Mouse (Mus musculus) testis, postnatal 14 days (tissue): ENCODE measurements around the gene Rnf169.
"Not testable (repeated sequence)": the region's sequence is repeated elsewhere in the genome, so short reads cannot be mapped to it uniquely, and the experiment has no call there.

Source experiments
- DNase-seq: peaks from one replicate; pipeline ENCODE4 v3.0.0; 2021; ENCODE audit warnings: low spot score

Gene Rnf169

DNA sequence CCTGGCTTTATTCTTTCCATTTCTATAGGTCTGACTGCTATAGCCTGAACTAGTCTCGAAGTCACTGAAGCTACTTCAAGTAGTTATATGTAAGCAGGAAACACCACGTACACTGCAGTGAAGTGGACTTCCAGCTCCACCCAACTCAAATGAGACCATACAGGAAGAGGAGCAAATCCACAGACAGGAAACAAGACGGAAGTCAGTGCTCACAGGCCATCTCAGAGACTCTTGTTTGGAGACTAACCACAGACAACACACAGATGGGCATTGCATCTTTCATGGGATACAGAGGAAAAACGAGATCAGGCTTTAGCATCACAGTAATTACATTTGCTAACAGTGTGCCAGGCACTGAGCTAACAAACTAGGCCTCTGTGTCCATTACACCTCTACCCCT lies 33.9 kb downstream of the Rnf169 start:
- no peak for DNase-seq

DNA sequence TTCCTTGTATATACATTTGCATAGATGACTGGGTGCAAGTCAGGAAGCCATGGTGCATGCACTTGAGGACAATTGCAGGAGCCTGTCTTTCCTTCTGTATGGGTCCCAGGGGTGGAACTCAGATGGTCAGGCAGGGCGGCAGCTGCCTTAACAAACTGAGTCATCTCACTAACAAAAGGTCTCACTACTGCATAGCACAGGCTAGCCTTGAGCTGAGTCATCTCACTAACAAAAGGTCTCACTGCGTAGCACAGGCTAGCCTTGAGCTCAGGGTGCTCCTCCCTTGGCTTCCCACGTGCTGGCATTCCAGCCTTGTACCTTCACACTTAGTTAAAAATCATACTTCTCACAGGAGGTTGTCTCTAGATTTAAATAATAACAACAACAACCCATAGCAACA lies 34.3 kb downstream of the Rnf169 start:
- DNase-seq = no peak

DNA sequence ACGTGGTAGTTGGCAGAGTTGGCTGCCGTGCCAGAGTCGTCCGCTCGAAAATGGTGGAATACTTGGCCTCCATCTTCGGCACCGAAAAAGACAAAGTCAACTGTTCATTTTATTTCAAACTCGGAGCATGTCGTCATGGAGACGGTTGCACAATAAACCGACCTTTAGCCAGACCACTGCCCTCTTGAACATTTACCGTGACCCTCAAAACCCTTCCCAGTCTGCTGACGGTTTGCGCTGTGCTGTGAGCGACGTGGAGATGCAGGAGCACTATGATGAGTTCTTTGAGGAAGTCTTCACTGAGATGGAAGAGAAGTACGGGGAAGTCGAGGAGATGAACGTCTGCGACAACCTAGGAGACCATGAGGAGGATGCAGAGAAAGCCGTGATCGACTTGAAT lies 35.2 kb downstream of the Rnf169 start:
- DNase-seq = not testable (repeated sequence)

DNA sequence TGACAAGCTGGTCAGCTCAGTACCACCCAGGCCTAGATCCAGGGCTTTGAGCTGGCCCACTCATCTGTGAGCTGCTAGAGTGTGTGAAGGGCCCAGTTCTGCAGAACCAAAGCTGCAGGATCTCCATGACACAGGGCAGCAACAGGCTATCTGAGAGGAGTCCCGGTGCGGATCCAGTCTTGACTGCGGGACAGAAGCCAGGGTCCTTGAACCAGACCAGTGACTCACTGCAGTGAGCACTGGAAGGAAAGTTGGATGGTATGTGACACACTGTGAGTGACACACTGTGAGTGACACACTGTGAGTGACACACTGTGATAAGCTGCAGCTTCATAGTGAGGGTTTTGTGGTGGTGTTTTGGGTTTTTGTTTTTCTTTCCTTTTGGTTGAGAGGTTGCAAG lies 35.7 kb downstream of the Rnf169 start:
- no peak for DNase-seq

DNA sequence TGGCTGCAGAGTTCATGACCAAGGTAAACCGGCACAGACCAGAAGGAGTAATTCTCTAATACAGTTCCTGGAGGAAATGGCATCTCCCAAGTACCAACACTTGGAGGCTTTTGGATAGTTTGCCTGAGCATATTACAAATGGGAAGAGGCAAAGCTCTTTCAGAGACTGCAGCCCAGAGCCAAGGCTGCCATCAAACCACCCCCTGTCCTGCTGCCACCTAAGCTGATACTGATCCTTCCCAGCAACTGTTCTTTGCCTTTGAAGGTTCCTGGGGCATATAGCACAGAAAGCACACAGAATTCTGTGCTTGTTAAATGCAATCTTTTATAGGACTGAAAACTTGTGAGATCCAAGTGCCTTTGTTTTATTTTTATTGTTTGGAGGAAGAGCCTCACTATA lies 39.6 kb downstream of the Rnf169 start:
- DNase-seq = no peak

DNA sequence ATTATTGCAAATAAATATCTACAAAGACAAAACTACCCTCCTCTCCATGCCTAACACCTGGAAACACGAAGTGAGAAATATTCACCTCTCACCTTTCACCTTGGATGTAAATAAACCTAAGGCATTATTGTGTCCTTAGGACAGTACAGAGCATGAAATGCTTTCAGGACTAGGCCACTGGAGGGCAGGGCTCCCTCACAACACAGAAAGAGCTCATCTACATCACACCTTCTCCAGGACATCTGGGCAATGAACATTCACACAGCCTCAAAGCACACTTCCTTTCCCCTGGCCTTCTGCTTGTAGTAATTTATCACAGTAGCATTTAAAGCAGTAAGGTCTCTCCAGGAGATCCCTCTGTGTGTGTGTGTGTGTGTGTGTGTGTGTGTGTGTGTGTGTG lies 44.5 kb downstream of the Rnf169 start:
- DNase-seq = no peak

DNA sequence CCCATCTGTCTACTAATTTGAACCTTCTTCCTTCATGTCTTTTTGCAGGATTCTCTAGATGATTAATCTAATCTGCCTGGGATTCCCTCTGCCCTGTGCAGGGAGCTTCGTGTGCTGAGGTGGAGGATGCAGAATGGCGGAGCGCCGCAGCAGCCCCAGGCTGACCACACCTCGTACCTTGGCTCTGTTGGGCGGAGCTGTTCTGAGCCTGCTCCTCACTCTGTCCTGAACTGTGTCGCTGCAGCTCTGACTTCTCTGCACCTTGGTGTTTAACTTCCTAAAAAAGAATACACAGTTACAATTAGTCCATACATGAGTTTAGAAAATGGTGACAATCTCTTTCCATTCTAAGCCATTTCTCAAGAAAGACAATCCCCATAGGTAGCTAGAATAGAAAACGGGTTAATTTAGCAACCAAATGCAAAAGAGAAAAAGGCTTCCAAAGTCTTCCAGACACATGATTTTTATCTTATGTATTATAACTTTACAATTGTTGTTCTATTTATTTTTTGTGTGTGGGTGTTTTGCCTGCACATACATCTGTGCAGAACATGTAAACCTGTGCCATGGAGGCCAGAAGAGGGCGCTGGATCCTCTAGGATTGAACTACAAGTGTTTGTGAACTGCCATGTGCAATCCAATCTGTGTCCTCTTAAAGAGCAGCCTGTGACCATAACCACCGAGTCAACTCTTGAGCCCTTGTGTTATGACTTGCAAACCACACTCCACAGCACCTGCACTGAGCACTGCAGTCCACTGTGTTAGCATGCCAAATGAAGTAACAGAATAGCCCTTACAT lies 53.1 kb downstream of the Rnf169 start:
- no peak for DNase-seq

DNA sequence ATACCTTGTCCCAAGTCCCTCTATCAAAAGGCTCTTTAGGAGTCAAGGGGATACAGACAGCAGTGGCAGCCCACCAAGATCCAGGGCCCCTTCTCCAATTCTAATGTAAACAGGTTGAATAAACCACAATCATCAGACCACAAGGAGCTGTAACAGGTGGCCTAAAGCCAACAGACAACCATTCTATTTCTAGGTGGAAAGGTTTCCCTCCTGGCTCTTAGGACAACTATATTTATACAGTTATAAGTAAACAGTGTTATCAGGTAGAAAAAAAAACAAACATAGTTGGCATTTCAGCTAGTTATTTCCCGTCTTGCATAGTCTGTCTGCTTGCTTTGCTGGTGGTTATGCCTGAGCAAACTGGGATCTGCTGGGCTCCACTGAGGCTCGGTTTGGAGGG lies 59.8 kb downstream of the Rnf169 start:
- no peak for DNase-seq

DNA sequence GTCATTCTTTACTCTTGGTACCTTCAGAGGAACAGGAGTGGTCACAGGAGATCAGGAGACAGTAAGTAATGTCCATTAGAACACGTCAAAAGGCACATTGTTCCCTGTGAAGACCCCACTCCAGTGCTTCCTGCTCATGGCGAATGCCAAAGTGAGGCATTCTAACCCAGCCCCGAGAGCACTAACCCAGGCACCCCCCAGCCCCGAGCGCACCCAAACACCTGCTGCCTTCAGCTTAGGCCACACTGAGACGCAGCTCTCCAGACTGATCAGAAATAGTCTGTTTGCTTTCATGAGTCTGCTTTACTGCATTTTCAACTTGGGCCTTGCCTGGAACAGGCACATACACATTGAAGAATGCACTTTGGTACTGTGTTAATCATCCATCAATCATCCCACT lies 60.3 kb downstream of the Rnf169 start:
- no peak for DNase-seq

DNA sequence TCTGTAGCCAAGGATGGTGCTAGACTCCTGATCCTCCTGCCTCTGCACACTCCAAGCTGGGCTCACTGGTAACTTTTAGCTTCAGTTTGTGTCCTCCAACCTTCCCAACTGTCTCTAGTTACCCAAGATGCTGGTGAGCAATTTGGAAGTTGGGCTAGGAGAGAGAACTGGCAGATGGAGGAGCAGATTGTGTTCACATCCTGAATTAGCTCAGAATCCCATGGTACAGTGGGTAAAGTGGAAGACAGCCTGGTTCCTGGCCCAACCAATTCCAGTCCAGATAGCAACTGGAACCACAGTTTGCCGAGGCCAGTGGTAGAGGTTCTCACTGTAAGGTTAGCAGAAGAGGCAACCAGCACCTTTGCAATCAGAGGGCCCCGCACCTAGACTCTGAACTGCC lies 61.1 kb downstream of the Rnf169 start:
- no peak for DNase-seq

DNA sequence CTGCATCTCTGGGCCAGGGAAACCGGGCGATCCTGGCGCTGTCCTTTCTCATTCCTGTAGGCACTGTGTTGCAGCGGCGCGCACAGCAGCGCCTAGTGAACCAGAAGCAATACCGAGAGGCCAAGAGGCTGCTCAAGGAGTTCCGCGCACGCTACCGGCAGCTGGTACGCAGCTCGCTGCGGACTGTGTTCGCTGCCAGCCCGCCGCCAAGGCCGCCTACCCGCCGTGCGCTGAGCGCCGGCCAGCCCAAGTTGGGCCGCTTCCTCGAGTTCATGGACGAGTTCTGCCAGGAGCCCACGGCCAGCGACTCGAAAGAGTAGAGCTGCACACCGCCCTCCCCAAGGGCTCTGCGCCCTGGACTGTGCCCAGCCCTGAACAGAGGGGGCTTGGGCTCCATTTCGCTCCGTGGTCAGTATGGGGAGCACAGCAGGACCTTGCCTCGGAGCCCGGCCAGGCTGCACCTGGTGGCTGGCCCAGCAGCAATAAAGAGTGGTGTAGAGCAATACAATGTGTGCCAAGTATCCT lies 62.9 kb downstream of the Rnf169 start:
- DNase-seq = peak; percentile 28

DNA sequence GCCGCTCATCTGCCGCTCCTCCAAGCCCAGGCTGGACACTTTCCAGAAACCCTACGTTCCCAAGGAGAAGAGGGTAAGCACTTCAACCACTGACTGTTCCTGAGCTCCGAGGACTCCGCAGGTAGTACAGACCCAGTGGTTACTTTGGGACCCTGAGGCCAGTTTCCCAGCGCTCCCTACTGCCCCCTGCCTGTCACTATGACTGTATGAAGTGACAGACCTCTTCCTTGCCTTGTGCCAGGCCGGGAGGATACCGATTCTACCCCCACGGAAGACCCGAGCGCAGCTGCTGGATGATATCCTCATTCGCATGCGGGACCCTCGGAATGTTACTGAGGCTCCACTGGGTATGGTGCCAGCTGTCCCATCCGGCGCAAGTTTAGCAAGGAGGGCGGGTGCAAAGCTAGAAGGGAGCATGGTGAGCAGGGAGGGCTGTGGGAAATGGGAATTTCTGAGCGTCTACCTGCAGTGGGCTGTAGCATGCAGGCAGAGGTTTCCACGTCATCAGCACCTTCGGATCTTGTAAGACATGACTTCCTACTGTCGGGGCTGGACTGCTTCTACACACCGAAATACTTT lies 63.4 kb downstream of the Rnf169 start:
- no peak for DNase-seq

DNA sequence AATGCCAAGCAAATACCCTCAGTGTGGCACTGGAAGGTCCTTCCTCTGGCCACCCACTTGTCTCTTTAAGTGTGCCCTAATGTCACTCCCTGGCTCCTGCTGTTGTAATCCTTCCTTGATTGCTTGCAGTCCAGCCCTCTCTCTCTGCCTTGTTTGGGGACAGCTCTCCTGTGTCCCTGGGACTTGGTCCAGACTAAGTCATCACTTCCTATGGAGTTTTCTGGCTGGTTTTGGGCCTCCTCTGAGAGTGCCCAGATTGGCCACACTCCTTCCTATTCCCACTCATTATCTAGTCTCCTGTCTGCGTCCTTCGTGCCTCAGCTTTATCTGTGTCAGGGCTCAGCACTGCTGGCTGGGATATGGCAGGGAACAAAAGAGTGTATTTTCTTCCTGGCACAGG lies 64.7 kb downstream of the Rnf169 start:
- no peak for DNase-seq

DNA sequence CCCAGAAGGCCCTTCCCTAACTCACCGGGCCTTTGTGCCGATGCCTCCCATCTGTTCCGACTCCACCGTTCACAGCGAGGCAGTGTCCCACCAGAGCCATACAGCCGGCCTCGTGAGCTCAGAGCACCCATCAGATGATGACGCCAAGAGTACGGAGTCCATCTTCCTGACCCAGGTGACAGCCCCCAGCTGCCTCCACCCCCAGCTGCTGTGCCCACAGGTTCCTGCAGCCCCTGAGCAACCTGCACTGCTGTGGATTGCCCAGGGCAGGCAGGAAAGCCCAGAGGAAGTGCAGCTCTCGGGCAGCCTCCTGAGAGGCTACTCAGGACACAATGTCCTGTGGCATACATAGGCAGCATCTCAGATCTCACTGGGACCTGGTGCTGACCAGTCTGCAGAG lies 65.9 kb downstream of the Rnf169 start:
- DNase-seq = no peak

DNA sequence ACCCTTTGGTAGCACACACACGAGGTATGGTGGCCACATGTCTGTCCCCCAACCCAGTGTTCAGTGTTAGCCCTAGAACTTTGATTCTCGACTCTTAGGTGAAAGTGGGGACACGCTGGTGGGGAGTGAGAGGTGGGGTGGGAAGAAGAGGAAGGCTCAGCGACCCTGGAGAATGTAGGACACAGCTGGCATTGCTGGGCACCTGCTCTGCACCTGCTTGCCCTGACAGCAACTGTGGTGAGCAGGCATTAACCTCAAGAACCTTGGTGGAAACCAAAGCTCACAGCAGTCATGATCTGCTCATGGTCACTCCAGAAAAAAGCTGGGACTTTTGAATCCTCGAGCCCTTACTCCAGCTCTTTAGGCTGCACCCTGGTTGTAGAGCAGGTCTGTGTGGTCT lies 69.2 kb downstream of the Rnf169 start:
- no peak for DNase-seq

DNA sequence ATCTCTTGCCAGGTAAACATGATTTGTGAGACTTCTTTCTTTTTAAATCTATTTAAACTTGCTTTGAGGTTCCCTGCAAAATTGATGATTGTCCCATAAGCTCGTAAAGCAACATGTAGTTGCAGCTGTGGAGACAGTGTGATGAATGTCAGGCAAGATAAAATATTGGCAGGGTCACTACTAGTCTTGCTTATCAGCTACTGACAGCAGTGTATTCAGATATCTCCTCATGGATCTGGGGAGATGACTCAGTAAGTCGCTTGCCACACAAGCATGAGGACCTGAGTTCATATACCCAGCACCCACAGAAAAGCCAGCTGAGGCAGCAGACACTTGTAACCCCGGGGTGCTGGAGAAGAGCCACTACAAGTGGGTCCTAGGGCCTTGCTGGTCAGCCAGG lies 72.8 kb downstream of the Rnf169 start:
- DNase-seq = no peak

DNA sequence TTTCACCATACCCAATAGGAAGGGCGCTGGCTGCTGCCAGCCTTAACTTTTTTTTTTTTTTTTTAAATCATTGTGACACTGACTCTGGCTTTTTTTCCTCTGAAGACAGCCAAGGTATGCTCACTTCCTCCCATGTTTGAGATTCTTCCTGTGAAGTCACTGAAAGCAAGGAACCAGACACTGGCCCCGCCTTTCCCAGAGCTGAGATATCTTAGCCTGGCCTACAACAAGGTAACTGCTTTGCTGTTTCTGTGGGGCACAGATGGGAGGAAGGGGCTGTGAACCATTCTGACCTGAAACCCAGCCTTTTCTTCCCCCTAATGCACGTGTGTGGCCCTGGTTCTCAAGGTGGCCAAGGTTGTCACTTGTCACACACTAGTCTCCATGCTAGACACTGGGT lies 73.9 kb downstream of the Rnf169 start:
- no peak for DNase-seq

DNA sequence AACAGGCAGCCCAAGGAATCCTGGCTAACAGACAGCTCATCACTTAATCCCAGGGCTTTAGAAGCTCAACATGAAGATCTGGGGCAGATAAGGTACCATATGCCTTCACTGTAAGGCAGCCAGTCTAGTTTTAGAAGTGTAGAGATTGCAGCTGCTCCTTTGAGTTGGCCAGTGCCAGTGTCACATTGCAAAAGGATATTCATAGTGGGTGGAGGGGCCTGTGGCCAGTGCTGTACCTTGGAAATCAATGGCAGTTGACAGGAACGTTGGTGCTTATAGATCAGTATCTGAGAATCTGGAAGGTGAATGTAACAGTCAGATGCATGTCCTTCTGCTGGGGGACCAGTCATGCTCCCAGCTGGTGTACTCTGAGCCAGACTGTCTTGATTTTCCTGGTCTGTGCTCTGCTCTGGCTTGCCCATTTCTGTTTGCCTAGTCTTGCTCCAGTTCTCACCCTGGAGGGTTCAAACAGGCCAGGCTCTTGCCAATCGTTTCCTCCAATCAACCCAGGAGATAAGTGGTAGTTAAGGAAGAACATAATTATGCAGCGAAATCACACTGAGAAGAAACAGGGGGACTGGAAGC lies 75.7 kb downstream of the Rnf169 start:
- DNase-seq = no peak

DNA sequence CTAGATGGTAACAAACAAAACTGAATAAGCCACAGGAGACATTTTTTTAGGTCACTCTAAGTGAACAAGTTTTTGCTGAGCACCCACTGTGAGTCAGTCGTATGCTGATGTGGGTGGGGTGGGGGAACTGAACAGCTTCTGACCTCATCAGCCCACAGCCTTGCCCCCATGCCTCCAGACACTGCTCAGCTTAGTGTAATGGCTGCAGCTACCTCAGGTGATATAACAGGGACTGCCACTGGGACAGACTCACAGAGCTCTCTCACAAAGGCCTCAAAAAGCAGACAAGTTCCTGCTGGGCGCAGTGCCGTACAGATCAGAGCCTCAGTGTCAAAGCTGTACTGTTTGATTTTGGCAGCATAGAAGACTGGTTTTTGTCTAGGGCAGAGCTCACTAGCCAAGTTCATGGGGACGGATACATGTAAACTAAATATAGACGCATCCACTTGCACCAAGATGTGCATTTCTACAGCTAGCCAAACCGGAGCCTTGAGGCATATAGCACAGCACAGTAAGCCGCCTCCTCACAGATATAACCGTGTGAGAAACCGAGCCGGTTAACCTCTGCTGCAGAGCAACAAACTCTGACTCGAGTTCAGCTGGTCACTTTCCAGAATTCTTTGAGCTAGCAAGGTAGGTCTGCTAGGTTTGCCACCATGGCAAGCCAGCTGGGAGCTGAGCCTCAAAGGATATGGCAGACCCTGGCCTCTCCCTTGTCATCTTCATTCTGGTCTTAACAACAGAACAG lies 77.2 kb downstream of the Rnf169 start:
- no peak for DNase-seq

DNA sequence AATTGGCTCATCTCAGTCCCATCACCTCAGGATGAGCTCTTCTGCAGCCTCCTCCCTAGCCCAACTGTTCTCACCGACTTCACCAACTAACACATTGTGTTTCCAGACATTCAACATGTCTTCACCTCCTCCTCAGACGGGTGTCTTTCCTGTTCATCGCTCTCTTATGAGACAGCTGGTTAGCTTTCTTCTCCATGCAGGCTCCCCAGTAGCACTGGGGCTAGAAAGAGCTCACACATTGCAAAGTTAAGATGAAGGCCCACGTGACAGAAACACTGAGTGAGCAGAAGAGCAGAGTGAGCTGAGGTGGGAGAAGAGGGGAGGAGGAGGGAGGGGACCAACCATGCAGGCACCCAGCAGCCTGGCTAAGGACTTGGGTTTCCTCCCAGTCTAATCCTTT lies 78.0 kb downstream of the Rnf169 start:
- no peak for DNase-seq

DNA sequence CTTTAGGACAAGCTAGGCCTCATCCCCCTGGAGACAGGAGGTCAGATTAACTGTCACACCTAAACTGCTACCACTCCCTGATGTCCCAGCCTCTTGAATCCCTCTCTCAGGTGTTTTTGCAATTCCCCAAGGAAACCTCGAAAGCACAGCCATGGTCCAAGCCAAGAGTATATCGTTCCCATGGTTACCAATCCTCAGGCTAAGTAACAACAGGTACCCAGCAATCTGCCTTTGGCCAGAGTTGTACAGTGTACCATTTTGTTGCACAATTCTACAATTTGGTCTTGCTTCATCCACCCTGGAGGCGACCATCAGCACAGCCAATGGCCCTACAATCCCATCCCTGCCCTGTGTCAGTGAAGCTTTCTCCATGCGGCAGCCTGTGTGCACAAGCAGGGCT lies 83.3 kb downstream of the Rnf169 start:
- DNase-seq = no peak

DNA sequence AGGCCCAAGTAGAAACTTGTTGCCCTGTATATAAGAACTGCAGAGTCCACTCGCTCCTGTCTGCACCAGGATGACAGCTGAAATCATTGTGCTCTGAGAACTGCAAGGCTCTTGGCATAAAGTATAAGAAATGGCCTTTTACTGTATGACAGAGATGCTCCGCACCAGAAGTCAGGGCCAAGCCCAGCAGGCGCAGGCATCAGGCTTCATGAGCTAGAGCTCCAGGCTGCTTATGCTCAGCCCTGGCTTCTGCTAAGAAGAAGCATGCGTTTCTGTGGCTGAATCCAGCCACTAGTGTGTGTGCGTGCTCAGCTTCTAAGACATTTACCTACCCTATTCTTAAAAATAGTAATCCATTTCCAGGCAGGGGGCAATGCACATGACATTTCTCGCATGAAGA lies 85.8 kb downstream of the Rnf169 start:
- DNase-seq = no peak

DNA sequence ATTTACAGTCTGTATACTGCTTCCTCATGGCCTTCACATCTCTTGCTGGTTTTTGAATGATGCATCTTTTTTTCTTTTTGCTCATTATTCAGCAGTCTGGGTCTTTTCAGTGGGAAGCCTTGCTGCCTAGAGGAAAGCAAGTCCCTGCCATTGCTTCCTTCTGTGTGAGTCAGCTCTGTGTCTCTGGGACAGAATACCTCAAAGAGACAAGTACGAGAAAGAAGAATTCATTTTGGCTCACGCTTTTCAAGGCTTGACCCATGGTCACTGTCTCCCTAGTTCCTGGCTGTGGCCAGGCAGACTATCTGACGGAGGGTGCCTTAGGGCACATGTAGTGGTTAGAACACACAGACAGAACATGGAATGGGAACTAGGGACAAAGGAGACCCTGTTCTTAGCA lies 86.3 kb downstream of the Rnf169 start:
- DNase-seq = no peak
